Mouse (Mus musculus) liver, adult (tissue): ENCODE results near the gene Flad1.

Experiments
- GATA4 ChIP-seq: IDR thresholded peaks from 2 replicates; pipeline ENCODE4 v1.6.1; 2014; ENCODE audit warnings: mild to moderate bottlenecking, low read length; ENCODE audit not compliant: insufficient replicate concordance

Gene Flad1

GRCm38 (mm10) chr3:89418170-89418860 lies 6.6 kb upstream of the Flad1 start, which contains the start of the genes Cks1b and Shc1:
Gene Cks1b, minus strand, starts transcription at chr3:89418383.
Gene Shc1, plus strand, starts transcription at chr3:89418443.
- TF ChIP-seq GATA4 = no peak

GRCm38 (mm10) chr3:89417840-89418169 lies 6.1 kb upstream of the Flad1 start:
- TF ChIP-seq GATA4 = no peak

GRCm38 (mm10) chr3:89417131-89417530 lies 5.5 kb upstream of the Flad1 start:
- no peak for TF ChIP-seq GATA4

GRCm38 (mm10) chr3:89416158-89416557 lies 4.5 kb upstream of the Flad1 start:
- TF ChIP-seq GATA4 = no peak

GRCm38 (mm10) chr3:89410864-89411263 lies 806 bp downstream of the Flad1 start:
- TF ChIP-seq GATA4 = no peak

GRCm38 (mm10) chr3:89409701-89410100 lies 2.0 kb downstream of the Flad1 start:
- TF ChIP-seq GATA4 = no peak

GRCm38 (mm10) chr3:89408448-89408847 lies 3.2 kb downstream of the Flad1 start:
- no peak for TF ChIP-seq GATA4

- no peak for TF ChIP-seq GATA4
Observed at GRCm38 (mm10) chr3:89406887-89407286, 4.8 kb downstream of the Flad1 start.

GRCm38 (mm10) chr3:89402693-89403092 lies 9.0 kb downstream of the Flad1 start, which contains the start of gene Lenep:
Gene Lenep, minus strand, starts transcription at chr3:89402793.
- TF ChIP-seq GATA4 = no peak

GRCm38 (mm10) chr3:89401329-89401728 lies 10.3 kb downstream of the Flad1 start:
- no peak for TF ChIP-seq GATA4

- TF ChIP-seq GATA4 = no peak
Observed at GRCm38 (mm10) chr3:89396654-89397005, 15.0 kb downstream of the Flad1 start.

GRCm38 (mm10) chr3:89395806-89396653 lies 15.6 kb downstream of the Flad1 start:
- TF ChIP-seq GATA4 = no peak; the same call in 1 of the 2 replicates

GRCm38 (mm10) chr3:89395419-89395805 lies 16.3 kb downstream of the Flad1 start:
- no peak for TF ChIP-seq GATA4

GRCm38 (mm10) chr3:89394894-89395256 lies 16.8 kb downstream of the Flad1 start:
- peak; percentile 62; the same call in 1 of the 2 replicates for TF ChIP-seq GATA4

GRCm38 (mm10) chr3:89394006-89394893 lies 17.4 kb downstream of the Flad1 start, which contains the start of gene Zbtb7b:
Gene Zbtb7b, minus strand, starts transcription at chr3:89394776.
- no peak for TF ChIP-seq GATA4
